Mouse (Mus musculus) spleen, embryonic (tissue): ENCODE results near the gene Pla2g4f.

ENCODE experiments used
- CTCF ChIA-PET: fragments of 350-600 bp; sonication (Branson Sonifier 250); formaldehyde crosslinking; loops from one replicate; lab custom pipeline; 2022; lab: Charles Lee

Gene Pla2g4f

DNA sequence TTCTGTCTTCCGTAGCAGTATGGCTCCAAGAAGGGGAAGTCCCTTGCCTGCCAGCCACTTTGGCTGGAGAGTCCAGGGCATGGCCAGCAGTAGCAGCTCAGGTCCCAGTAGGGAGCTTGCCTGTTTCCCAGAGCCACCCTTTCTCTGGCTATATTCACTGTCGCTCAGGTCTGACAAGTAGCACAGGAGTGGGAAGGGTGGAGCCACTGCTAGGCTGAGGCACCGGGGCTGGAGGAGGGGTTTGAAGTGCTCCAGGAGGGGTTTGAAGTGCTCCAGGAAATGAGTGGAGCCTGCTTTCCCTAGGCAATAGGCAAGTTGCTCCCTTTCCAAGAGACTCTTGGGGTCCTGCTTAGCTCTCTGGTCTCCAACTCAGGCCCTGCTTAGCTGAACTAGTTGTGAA lies at the start of gene Pla2g4f:
Gene Pla2g4f, minus strand, starts transcription at position 190 of the 400 bp plus-strand sequence.
- CTCF ChIA-PET, result no interaction called here

DNA sequence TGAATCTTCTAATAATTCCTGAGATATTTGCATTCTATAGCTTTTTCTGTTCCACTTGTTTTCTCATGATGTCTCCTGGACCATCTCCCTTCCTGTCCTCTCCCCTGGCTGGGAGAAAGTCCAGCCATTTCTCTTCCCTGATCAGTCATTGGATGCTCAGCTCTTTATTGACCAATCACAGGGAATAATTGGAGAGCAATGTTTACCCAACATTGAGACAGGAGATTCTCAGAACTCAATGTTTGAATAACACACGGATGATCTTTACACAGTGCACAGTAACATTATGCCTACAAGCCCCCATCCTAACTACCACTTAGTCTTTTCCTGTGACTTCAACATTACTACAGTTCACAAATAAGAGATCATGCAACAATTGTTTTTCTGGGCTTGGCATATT lies 46.5 kb upstream of the Pla2g4f start:
- CTCF ChIA-PET, result no interaction called here

DNA sequence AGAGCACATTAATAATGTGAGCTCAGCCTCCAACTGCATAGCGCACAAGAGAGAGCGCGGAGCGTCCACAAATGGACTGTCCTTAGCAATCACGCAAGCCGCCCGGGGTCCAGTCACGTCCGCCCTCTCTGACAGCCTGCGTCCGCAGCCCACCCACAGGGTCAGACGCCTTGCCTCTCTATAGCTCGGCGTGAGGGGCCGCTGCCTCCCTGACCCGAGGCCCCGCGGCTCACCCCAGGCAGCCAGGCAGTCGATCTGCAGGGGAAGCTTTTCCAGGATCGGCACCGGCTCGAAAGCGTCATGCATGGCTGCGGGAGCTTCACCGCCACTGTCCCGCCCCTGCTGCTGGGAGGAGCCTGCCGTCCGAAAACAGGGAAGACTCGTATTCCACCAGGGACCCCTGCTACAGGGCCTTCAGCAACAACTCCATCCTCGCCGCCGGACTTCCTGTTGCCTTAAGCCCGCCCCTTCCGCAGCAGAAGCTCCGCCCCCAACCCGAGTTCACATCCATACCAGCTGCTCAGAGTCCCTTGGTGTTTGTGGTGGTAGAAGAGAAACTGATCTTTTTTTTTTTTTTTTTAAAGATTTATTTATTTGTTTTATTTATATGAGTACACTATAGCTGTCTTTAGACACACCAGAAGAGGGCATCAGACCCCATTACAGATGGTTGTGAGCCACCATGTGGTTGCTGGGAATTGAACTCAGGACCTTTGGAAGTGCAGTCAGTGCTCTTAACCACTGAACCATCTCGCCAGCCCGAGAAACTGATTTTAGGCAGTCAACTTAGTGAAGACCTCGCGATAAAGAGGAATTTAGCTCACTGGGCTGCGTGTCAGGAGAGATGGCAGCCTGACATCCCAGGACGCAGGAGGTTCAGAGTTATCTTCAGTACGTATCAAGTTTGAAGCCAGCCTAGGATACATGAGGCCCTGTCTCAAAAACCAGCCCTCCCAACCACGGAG lies 39.0 kb upstream of the Pla2g4f start, which contains the start of gene Vps39:
Gene Vps39, minus strand, starts transcription at position 456 of the 965 bp plus-strand sequence.
- CTCF ChIA-PET, result interaction anchor here (0.5 to 0.6 kb wide), 3 partner anchors 15 to 706 kb away, joined by 3 to 6 read pairs (median 5); no protein-coding TSS in a partner anchor

DNA sequence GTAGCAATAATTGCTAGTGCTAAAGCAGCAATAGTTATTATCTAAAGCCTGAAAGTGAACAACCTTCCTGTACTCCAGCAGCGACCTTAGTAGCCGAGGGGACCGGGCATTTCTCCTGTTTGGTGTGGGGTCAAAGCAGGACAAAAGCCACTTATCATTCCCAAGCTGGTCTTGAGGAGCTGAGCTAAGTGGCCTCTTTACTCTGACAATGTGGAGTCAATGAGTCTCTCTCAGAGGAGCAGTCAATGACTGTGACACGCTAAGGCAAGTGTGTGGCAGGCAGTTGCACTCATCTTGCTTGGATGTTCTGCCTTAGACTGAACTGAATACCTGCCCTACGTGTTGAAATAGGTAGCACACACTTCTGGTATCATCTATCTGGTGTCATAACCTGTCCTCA lies 37.4 kb upstream of the Pla2g4f start:
- CTCF ChIA-PET, result no interaction called here

DNA sequence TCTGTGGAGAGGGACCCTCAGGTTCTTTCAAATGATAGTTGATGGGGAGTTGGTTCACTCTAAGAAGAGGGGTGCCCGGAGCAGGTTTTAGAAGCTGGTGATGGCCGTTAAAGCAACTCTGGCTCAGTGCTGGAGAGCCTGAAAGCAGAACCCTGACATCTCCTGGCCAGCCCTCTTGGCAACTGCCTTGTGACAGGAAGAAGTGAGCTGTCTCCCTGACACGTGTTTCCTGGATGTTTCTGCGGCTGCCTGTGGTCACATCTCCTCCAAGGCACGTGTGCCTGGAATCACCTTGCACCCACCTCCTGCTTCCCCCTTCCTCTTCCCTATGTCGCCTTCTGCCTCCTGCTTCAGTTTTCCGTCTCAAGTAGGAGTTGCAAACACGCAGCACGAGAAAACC lies 34.2 kb upstream of the Pla2g4f start:
- CTCF ChIA-PET, result no interaction called here

DNA sequence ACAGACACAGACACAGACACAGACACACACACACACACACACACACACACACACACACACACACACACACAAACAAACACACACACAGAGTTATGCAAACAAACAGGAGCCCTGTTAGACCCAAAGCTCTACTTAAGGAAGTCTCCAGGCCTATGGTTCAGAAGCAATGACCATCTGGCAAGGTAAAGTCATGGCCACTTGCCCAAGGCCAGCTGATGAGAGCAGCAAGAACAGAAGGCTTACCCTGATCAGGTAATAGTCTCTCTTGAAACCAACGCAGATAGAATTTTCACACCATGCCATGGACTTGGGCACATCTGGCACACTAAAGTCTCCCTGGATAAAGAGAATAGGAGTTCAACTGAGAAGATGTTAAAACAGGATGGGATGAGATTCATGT lies 27.8 kb upstream of the Pla2g4f start:
- CTCF ChIA-PET, result no interaction called here

DNA sequence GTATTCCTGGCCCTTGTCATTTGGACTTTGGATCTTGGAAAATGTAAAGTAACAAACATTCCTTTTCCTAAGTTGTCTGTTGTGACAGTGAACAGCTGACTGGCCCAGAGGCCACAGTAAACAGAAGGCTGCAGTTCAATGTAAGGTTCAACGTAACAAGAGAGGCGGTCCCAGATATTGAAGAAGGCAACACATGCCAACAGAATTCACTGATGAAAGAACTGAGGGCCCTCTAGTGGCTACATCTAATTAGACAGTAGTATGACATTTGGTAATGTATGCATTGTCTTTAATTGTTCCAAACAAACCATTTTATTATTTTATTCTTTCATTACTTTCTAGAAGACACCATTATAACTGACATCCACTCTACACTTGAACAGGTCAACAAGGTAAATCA lies 23.9 kb upstream of the Pla2g4f start:
- CTCF ChIA-PET, result no interaction called here

DNA sequence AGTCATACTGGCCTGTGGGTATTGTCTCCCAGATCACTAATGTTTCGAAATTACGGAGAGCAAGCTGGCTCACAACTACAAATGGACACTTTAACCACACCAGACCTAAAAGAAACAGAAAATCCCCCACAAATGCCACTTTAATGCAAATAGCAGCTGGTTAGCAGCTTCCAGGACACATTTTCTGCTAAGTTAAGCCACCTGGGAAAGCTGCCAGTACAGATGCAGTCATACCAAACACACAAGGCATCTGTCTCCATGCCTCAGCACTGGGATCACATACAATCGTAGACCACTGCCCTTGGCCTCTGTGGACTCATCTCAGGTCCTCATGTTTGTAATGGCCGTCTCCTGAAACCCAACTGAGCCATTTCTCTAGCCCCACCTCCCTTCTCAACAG lies 17.6 kb upstream of the Pla2g4f start:
- CTCF ChIA-PET, result no interaction called here

DNA sequence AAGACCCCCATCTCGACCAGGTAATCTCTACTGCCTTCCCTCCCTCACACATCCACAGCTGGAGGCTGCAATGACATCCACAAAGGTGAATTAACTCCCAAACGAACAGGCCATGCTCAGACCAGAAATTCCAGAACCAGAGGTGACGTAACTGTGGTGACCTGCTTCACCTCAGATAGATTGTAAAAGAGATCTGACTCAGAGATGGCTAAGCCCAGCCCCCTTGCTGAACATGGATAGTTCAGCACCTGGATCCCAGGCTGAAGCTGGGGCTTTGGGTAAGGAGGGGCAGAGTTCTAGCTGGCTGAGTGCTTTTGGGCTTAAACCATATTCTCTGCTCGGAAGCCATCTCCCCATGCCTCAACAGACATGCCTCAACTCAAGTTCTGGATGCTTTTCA lies 1.1 kb upstream of the Pla2g4f start:
- CTCF ChIA-PET, result no interaction called here

DNA sequence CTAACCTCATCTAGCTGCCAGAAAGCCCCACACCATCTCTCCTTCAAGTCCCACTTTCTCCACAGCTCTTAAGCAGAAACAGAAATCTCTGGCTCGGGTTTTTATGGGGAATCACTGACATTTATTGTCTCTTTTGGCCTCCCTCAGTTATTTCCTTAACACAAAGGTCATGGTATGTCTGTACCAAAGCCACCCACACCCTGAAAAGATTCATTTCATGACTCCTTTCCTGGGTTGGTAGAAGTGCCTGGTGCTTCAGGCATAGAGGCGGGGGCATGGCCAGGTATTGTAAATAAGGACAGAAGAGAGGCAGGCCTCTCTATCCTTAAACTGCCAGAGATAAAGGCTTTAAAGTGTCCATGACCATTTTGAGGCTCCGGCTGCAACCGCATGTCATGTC lies 522 bp upstream of the Pla2g4f start:
- CTCF ChIA-PET, result no interaction called here

DNA sequence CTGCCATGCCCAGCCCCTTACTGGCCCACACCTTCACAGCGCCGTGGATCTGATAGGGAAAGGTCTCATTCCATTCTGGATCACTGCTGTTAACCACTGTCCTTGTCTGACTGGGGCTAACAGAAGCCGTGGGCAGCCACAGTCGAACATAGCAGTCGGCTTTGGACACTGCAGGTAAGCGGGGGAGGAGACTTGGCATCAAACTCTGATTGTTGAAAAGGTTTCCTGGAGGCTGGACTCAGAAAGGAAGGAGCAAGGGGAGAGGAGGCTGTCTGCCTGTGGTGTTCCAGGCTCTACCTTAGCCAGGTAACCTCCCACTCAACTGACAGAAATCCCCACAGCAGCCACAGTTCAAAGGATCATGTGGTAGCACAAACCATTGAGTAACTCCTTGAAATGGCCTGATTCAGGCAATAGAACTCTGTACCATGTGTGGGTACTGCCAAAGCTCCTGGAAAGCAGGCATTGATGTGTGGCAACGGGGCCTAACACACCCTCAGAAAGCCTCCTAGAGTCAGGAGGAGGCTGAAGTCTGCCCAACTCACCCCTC lies 1.6 kb downstream of the Pla2g4f start:
- CTCF ChIA-PET, result no interaction called here

DNA sequence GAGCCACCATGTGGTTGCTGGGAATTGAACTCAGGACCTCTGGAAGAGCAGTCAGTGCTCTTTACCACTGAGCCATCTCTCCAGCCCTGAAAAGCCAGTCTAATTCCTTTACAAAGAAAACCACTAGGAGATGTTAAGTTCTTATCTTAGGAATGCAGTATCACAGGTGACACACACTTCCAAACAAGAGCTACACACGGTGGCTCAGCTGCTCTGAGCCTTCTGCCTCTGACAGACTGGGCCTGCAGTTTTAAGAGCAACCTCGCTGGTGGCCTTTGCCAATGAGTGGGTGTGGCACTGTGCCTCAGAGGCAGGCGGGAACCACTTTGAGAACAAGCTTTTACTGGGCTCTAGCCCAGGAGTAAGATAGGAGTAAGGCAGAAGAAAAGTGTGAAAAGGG lies 9.9 kb downstream of the Pla2g4f start:
- CTCF ChIA-PET, result no interaction called here

DNA sequence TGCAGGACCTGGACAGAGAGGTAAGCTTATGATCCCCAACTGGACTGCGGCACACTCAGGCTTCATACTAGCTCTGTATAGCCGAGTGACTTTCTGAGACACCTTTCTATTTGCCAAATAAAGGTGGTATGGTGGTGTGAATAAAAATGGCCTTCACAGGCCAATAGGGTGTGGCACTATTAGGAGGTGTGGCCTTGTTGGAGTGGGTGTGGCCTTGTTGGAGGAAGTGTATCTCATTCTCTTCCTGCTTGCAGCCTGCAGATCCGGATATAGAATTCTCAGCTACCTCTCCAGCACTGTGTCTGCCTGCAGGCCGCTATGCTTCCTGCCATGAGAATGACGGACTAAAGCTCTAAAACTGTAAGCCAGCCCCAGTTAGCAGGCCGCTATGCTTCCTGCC lies 12.9 kb downstream of the Pla2g4f start:
- CTCF ChIA-PET, result no interaction called here

DNA sequence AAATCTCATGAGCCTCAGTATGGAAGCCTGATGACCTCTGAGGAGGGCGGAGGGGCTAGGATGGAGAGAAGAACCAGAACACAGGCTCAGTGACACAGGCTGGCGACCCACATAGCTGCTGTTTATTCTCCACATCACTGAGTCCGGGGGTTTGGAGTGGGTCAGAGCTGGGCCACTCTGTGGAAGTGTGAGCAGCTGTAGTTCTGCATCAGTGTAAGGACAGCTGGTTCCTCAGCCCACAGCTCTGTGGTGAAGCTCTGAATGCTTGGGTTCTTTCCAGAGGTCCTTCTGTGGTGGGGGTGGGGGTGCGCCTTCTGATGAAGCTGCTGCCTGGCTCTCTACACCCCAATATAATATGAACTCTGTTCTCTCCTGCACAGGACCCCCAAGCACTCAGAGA lies 14.1 kb downstream of the Pla2g4f start:
- CTCF ChIA-PET, result no interaction called here

DNA sequence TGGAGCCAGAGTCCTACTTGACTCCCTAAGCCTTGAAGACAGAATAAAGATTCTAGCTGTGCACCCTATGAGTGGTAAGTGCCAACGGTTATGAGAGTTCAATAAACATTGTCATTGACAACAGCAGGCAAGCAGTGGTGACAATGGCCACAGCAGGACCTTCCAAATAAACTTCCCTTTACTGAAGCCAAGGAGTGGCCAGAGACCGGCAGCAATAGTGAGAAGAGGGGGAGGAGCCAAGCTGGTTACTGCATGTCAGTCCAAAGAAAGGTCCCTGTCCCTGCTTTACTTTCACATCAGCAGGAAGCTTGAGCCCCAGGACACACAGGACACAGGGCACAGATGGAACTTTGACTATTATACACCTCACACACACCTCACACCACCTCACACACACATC lies 17.8 kb downstream of the Pla2g4f start:
- CTCF ChIA-PET, result no interaction called here

DNA sequence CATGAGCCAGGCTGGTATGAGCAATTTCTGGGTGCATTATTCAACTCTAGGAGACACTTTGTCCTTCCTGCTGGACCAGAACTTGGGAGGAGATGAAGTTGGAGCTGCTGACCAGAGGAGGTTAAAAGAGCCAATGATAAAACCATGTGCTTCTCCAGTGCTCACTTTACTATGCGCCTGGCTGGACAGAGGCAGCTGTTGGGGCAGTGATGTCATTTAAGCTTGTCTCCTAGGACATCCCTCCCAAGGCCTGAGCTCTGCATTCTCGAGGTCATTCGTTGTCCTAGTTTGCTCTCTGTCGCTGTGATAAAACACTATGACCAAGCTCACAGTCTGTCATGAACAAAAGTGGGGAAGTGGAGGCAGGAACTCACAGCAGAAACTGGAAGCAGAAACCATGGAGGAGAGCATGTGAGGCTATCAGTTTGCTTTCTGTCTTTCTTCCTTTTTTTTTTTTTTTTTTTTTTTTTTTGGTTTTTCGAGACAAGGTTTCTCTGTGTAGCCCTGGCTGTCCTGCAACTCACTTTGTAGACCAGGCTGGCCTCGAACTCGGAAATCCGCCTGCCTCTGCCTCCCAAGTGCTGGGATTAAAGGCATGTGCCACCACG lies 22.4 kb downstream of the Pla2g4f start:
- CTCF ChIA-PET, result no interaction called here

DNA sequence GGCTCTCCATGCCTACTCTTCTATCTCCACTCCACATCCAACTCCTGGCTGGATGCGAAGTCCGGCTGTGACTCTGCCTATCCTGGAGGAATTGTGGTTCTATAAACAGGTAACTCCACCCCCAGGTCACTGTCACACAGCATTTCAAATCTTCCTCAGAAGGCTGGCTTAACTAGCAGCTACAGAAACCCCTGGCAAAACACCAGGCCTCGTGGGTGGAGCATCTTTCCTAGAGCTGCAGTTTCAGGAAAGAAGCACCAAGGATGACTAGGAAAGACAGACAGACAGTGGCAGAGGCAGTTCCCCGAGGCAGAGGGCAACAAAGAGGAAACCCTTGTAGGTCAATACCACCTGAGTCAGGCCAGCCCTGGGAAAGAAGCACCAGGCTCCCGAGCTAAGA lies 25.0 kb downstream of the Pla2g4f start, which contains the start of gene Pla2g4d:
Gene Pla2g4d, minus strand, starts transcription at position 203 of the 400 bp plus-strand sequence.
- CTCF ChIA-PET, result no interaction called here

DNA sequence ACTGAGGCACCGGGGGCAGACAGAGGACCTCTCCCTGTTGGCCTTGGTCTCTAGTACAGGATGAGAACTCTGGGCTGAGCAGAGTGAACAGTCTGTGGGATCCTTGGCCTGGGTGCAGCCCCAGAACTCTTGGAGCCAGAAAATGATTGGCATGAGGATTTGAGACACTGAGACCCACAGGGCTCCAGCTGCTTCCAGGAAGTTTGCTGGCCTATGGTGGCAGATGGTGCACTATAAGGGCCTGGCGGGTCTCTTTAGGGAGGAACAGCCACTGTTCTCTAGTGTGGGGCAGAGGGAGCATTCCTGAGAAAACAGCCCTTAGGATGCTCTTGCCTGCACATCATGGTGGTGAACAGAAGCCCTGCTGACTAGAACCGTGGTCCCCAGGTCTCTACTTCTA lies 25.6 kb downstream of the Pla2g4f start:
- CTCF ChIA-PET, result no interaction called here

DNA sequence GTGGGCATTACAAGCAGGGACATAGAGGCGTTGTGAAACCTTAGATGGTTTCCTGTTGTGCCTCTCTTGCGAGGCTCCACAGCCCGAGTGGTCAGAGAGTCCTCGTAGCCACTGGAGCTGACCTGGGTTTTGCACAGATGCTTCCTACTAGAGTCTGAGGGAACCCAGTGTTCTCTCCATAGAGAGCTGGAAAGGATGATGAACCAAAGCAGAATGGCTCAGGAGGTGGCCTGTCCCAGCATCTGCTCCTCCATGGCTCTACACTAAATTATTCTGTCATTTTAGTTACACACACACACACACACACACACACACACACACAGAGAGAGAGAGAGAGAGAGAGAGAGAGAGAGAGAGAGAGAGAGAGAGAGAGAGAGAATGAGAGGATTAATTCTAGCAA lies 28.3 kb downstream of the Pla2g4f start:
- CTCF ChIA-PET, result no interaction called here

DNA sequence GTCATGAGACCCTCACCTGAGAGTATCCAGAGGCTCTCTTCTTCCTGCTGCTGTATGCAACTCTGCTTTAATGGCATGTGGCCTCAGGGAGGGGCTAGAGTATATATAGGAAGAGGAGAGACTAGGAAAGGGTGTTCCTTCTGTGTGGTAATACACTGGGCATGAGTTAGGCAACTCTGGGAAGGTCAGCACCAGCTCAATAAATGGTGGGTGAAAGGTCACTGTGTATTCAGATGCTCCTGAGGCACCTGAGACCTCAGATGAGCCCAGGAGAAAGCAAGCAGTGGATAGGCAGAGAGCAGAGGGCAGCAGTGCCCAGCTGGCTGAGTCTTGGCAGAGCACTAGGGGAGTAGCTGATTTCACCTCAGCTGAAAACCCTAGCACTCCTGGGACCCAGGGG lies 29.3 kb downstream of the Pla2g4f start:
- CTCF ChIA-PET, result no interaction called here

DNA sequence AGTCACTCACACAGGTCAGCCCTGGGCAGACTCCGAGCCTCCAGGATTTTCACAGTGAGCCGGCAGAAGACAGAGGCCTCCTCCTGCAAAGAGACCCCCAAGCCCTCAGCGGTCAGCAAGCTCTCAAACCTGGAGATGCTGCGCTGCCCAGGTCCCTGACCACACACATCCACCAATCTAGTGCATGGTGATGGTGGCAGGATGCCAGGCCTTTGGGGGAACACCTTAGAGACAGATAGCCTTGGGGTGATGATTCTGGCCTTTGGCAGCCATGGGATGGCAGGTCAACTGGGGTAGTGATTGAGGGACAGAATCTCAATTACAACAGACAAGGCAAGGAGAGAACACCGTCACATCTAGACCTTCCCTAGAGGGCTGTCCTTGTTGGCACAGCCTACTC lies 29.9 kb downstream of the Pla2g4f start:
- CTCF ChIA-PET, result no interaction called here

DNA sequence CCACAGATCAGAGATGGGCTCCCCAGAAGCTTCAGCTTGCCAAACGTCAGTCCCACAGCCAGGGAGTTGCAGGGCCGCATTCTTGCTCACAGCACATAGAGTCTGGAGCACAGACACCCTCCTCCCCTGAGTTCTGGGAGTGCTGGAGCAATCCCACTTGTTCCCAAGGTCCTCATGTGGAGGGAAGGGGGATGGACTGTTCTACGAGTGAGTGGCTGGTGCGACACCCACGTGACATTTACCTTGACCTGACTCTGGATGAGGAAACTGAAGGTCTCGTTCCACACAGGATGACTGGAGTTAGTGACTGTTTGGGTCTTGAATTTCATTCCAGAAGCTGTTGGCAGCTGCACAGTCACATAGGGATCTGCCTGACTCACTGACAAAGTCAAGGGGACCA lies 30.4 kb downstream of the Pla2g4f start:
- CTCF ChIA-PET, result no interaction called here

DNA sequence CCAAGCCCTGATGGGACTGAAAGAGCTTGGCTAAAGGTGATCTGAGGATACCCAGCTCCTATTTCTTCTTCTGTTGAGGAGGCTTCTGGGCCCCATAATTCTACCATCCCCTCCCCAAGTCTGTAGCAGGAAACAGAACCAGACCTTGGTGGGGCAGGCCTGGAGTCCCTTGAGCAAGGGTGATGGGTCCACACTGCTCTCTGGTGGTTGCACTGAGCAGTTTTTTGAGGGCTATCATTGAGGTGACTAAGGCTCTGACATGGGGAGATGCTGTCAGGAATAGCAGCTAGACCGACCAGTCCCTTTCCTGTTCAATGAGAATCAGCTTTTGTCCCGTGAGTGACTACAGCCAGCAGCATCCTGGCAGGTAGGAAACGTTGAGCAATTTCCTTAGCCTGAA lies 32.7 kb downstream of the Pla2g4f start:
- CTCF ChIA-PET, result no interaction called here
